Mouse (Mus musculus) embryonic facial prominence, embryonic 10.5 days (tissue): ENCODE data around the gene Hic2. TPM values are rescaled to one million over a fixed set of nuclear protein-coding genes. Genes with fewer than 3 reads are reported as not detected.

Source experiments
- DNase-seq: peaks from one replicate; pipeline ENCODE4 v3.0.0-alpha.2; 2017; ENCODE audit warnings: low spot score
- H3K27ac ChIP-seq: fragments of 300-500 bp; sonication (generic); replicated peaks from 2 replicates; pipeline ENCODE4 v1.5.1; 2016; ENCODE audit warnings: mild to moderate bottlenecking
- H3K27me3 ChIP-seq: fragments of 300-500 bp; sonication (generic); replicated peaks from 2 replicates; pipeline ENCODE4 v1.6.1; 2016; ENCODE audit warnings: low read depth, mild to moderate bottlenecking; ENCODE audit not compliant: poor library complexity, severe bottlenecking
- H3K36me3 ChIP-seq: fragments of 300-500 bp; sonication (generic); replicated peaks from 2 replicates; pipeline ENCODE4 v1.6.1; 2016; ENCODE audit warnings: mild to moderate bottlenecking, moderate library complexity
- H3K4me1 ChIP-seq: fragments of 300-500 bp; sonication (generic); 2 replicates; pipeline ENCODE4 v1.6.1; 2016
- H3K4me3 ChIP-seq: fragments of 300-500 bp; sonication (generic); 2 replicates; pipeline ENCODE4 v1.5.1; 2016; ENCODE audit warnings: mild to moderate bottlenecking, moderate library complexity
- H3K9me3 ChIP-seq: fragments of 300-500 bp; sonication (generic); 2 replicates; pipeline ENCODE4 v1.6.1; 2016; ENCODE audit warnings: mild to moderate bottlenecking
- WGBS: fragments of 180-500 bp; shearing (Covaris S2); methylation state at CpG from one replicate; pipeline ENCODE4 v1.1.7; 2016; 5-methylcytosine and 5-hydroxymethylcytosine counted together
- polyA plus RNA-seq: library from polyadenylated mRNA; unstranded; fragments of >200 nt; fragmentation: Nextera tagmentation; extraction: Ambion mirVana; gene quantifications from 2 replicates; pipeline ENCODE4 v1.2.1, GENCODE M21; 2016

The Hic2 gene
- 17.0 and 17.1 TPM in 2 replicates for polyA plus RNA-seq

GRCm38 (mm10) chr16:17232794-17233701, at the start of gene Hic2:
Gene Hic2, plus strand, starts transcription at chr16:17233572.
- Histone ChIP-seq H3K4me3 (peak within 1 kb of the TSS; percentile 66), H3K27ac (peak within 1 kb of the TSS; percentile 98), H3K27me3 (0 out of 2 replicates have a peak, but pooled peaks cover 5% of the 10 kb centered on the region), H3K4me1 (peaks cover 36% of the 10 kb centered on the region), H3K36me3 (no peaks in the 10 kb centered on the region), H3K9me3 (peaks cover 10% of the 10 kb centered on the region; the same call in 1 of the 2 replicates)
- WGBS: under 1% methylated on average over 59 of the region's 59 CpGs
- DNase-seq: peak; percentile 99

- Histone ChIP-seq H3K9me3 (peaks cover 3% of the 10 kb centered on the region; the same call in 1 of the 2 replicates), H3K4me3 (no peak overlapping the region), H3K4me1 (0 out of 2 replicates have a peak, but pooled peaks cover 3% of the 10 kb centered on the region), H3K36me3 (peaks cover 71% of the 10 kb centered on the region), H3K27ac (no peak overlapping the region), H3K27me3 (no peaks in the 10 kb centered on the region)
- no peak for DNase-seq
These were observed 47.9 kb upstream of the Hic2 start for GRCm38 (mm10) chr16:17185475-17185874.

GRCm38 (mm10) chr16:17193823-17194222, 39.5 kb upstream of the Hic2 start:
- Histone ChIP-seq H3K27me3 (no peaks in the 10 kb centered on the region), H3K9me3 (no peaks in the 10 kb centered on the region), H3K4me3 (no peak overlapping the region), H3K27ac (no peak overlapping the region), H3K4me1 (no peaks in the 10 kb centered on the region), H3K36me3 (peaks cover 83% of the 10 kb centered on the region)
- WGBS: 95% methylated on average over 4 of the region's 4 CpGs
- DNase-seq: no peak

GRCm38 (mm10) chr16:17200121-17200952, 33.0 kb upstream of the Hic2 start:
- peaks cover 15% of the 10 kb centered on the region for H3K4me1 ChIP-seq
- peaks cover 30% of the 10 kb centered on the region for H3K36me3 ChIP-seq
- no peaks in the 10 kb centered on the region for H3K27me3 ChIP-seq
- H3K9me3 ChIP-seq: no peaks in the 10 kb centered on the region
- WGBS: 7% methylated on average over 24 of the region's 24 CpGs
- no peak for DNase-seq
- H3K27ac ChIP-seq: peak overlapping the region; percentile 98
- peak overlapping the region; percentile 97 for H3K4me3 ChIP-seq

GRCm38 (mm10) chr16:17200953-17201707, 32.2 kb upstream of the Hic2 start:
- DNase-seq: peak; percentile 90
- peak overlapping the region; percentile 97 for H3K4me3 ChIP-seq
- peaks cover 22% of the 10 kb centered on the region for H3K36me3 ChIP-seq
- H3K27ac ChIP-seq: peak overlapping the region; percentile 98
- H3K27me3 ChIP-seq: peaks cover 2% of the 10 kb centered on the region; the same call in 1 of the 2 replicates
- H3K4me1 ChIP-seq: peaks cover 15% of the 10 kb centered on the region
- WGBS: under 1% methylated on average over 72 of the region's 72 CpGs
- no peaks in the 10 kb centered on the region for H3K9me3 ChIP-seq

GRCm38 (mm10) chr16:17201977-17202376, 31.4 kb upstream of the Hic2 start:
- no peak for DNase-seq
- peaks cover 11% of the 10 kb centered on the region for H3K27me3 ChIP-seq
- H3K4me3 ChIP-seq: peak overlapping the region; percentile 97; the same call in 1 of the 2 replicates
- peaks cover 15% of the 10 kb centered on the region for H3K4me1 ChIP-seq
- peaks cover 16% of the 10 kb centered on the region for H3K36me3 ChIP-seq
- 67% methylated on average over 2 of the region's 2 CpGs for WGBS
- H3K9me3 ChIP-seq: no peaks in the 10 kb centered on the region
- H3K27ac ChIP-seq: no peak overlapping the region

GRCm38 (mm10) chr16:17202549-17202948, 30.8 kb upstream of the Hic2 start, which contains the start of gene Ube2l3:
Gene Ube2l3, minus strand, starts transcription at chr16:17202649.
- Histone ChIP-seq H3K27ac (peak within 1 kb of the TSS; percentile 98), H3K36me3 (peaks cover 13% of the 10 kb centered on the region), H3K4me1 (peaks cover 15% of the 10 kb centered on the region), H3K9me3 (no peaks in the 10 kb centered on the region), H3K27me3 (peaks cover 16% of the 10 kb centered on the region), H3K4me3 (peak within 1 kb of the TSS; percentile 97)
- DNase-seq: no peak
- 82% methylated on average over 1 of the region's 1 CpGs for WGBS

- peak; percentile 30 for DNase-seq
- Histone ChIP-seq H3K27me3 (peaks cover 35% of the 10 kb centered on the region), H3K4me3 (no peak overlapping the region), H3K27ac (no peak overlapping the region), H3K9me3 (no peaks in the 10 kb centered on the region), H3K4me1 (peaks cover 23% of the 10 kb centered on the region), H3K36me3 (no peaks in the 10 kb centered on the region)
- whole genome bisulfite sequencing: 6% methylated on average over 6 of the region's 6 CpGs
These were observed 28.4 kb upstream of the Hic2 start for GRCm38 (mm10) chr16:17204990-17205389.

GRCm38 (mm10) chr16:17208389-17209361, 24.7 kb upstream of the Hic2 start, which contains the start of gene Rimbp3:
Gene Rimbp3, plus strand, starts transcription at chr16:17208603.
- under 1% methylated on average over 85 of the region's 85 CpGs for WGBS
- Histone ChIP-seq H3K27me3 (peaks cover 59% of the 10 kb centered on the region), H3K36me3 (no peaks in the 10 kb centered on the region), H3K4me1 (peaks cover 26% of the 10 kb centered on the region), H3K9me3 (no peaks in the 10 kb centered on the region), H3K4me3 (peak within 1 kb of the TSS; percentile 71), H3K27ac (peak within 1 kb of the TSS; percentile 83)
- peak; percentile 92 for DNase-seq

GRCm38 (mm10) chr16:17209404-17209960, 23.9 kb upstream of the Hic2 start:
- peaks cover 59% of the 10 kb centered on the region for H3K27me3 ChIP-seq
- peak overlapping the region; percentile 83 for H3K27ac ChIP-seq
- WGBS: 2% methylated on average over 37 of the region's 37 CpGs
- peak overlapping the region; percentile 71 for H3K4me3 ChIP-seq
- no peaks in the 10 kb centered on the region for H3K9me3 ChIP-seq
- peaks cover 26% of the 10 kb centered on the region for H3K4me1 ChIP-seq
- DNase-seq: no peak
- H3K36me3 ChIP-seq: no peaks in the 10 kb centered on the region
